Mouse (Mus musculus) heart, adult 2 months (tissue): ENCODE results near the gene F3.

Source experiments
- CTCF ChIP-seq: fragments of 200-600 bp; IDR thresholded peaks from 2 replicates; pipeline ENCODE4 v1.8.1; 2022; ENCODE audit warnings: antibody characterized with exemption, mild to moderate bottlenecking, moderate library complexity
- POLR2A ChIP-seq: fragments of 200-500 bp; IDR thresholded peaks from 2 replicates; pipeline ENCODE4 v1.6.1; 2011; ENCODE audit warnings: mild to moderate bottlenecking, low read depth, low read length, control low read depth; ENCODE audit not compliant: insufficient read depth

DNA sequence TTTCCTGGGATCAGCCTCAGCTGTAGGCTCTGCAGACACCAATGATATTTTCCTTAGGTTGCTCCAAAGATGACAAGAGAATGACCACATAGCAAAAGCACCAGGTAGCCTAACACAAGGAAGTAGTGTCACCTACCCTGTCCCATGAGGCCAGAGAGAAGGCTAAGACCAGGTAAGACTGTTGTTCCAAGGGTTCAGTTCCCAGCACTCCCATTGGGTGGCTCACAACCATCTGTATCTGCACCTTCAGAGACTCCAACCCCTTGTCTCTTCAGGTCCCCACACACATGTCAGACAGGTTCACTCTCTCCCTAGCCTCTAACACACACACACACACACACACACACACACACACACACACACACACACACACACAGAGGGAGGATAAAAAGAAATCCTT lies 8.0 kb upstream of the F3 start:
- no peak for TF ChIP-seq POLR2A
- TF ChIP-seq CTCF: no peak
